Mouse (Mus musculus) lung, postnatal 0 days (tissue): ENCODE measurements around the gene Hspbap1. TPM values are rescaled to one million over a fixed set of nuclear protein-coding genes. Genes with fewer than 3 reads are reported as not detected.

Source experiments
- ATAC-seq: fragments of 200-750 bp; cut with Nextera tagmentation; 2 replicates; pipeline ENCODE4 v1.8.0; 2017; ENCODE audit warnings: moderate library complexity
- DNase-seq: peaks from one replicate; pipeline ENCODE4 v3.0.0-alpha.2; 2016; ENCODE audit warnings: low spot score
- H3K27ac ChIP-seq: fragments of 300-500 bp; sonication (generic); 2 replicates; pipeline ENCODE4 v1.5.1; 2014; ENCODE audit warnings: antibody characterized with exemption, mild to moderate bottlenecking, low read length, mixed read lengths
- H3K27me3 ChIP-seq: fragments of 300-500 bp; sonication (generic); replicated peaks from 2 replicates; pipeline ENCODE4 v1.6.1; 2014; ENCODE audit warnings: low read length, mixed read lengths; ENCODE audit not compliant: insufficient read depth
- H3K36me3 ChIP-seq: fragments of 300-500 bp; sonication (generic); 2 replicates; pipeline ENCODE4 v1.6.1; 2014; ENCODE audit warnings: low read length, mixed read lengths; ENCODE audit not compliant: insufficient read depth
- H3K4me1 ChIP-seq: fragments of 300-500 bp; sonication (generic); 2 replicates; pipeline ENCODE4 v1.6.1; 2014; ENCODE audit warnings: antibody characterized with exemption, low read depth, low read length, mixed read lengths; ENCODE audit not compliant: insufficient read depth
- H3K4me2 ChIP-seq: fragments of 300-500 bp; sonication (generic); replicated peaks from 2 replicates; pipeline ENCODE4 v1.6.1; 2014; ENCODE audit warnings: low read depth, mild to moderate bottlenecking, low read length, moderate library complexity, mixed read lengths
- H3K4me3 ChIP-seq: fragments of 300-500 bp; sonication (generic); 2 replicates; pipeline ENCODE4 v1.5.1; 2014; ENCODE audit warnings: low read depth, low read length
- H3K9ac ChIP-seq: fragments of 300-500 bp; sonication (generic); replicated peaks from 2 replicates; pipeline ENCODE4 v1.6.1; 2014; ENCODE audit warnings: low read depth, mild to moderate bottlenecking
- H3K9me3 ChIP-seq: fragments of 300-500 bp; sonication (generic); 2 replicates; pipeline ENCODE4 v1.6.1; 2016; ENCODE audit warnings: low read length, mixed read lengths
- CTCF ChIP-seq: IDR thresholded peaks from 2 replicates; pipeline ENCODE4 v1.5.1; 2016; ENCODE audit warnings: antibody characterized with exemption, mild to moderate bottlenecking
- EP300 ChIP-seq: IDR thresholded peaks from 2 replicates; pipeline ENCODE4 v1.6.1; 2016; ENCODE audit warnings: antibody characterized with exemption, mild to moderate bottlenecking, control low read depth
- WGBS: fragments of 180-500 bp; shearing (Covaris S2); extraction: QIAGEN DNeasy Blood & Tissue Kit; methylation state at CpG from one replicate; pipeline ENCODE4 v1.1.7; 2014; 5-methylcytosine and 5-hydroxymethylcytosine counted together
- polyA plus RNA-seq: library from polyadenylated mRNA; unstranded; fragments of >200 nt; fragmentation: Nextera tagmentation; extraction: Ambion mirVana; gene quantifications from 2 replicates; pipeline ENCODE4 v1.2.1, GENCODE M21; 2015

The Hspbap1 gene
- polyA plus RNA-seq, 1 experiment from 2014 or later, result 9.3 TPM

- peaks cover 4% of the 10 kb centered on the region; the same call in 1 of the 2 replicates for H3K4me1 ChIP-seq
Measured at GRCm38 (mm10) chr16:35756697-35757096, 13.5 kb upstream of the Hspbap1 start.

GRCm38 (mm10) chr16:35759401-35759800 is 10.8 kb upstream of the Hspbap1 start:
- WGBS, result 85% methylated on average over 5 of the region's 5 CpGs
- H3K4me3 ChIP-seq, result no peak overlapping the region
- TF ChIP-seq EP300, result no peak
- TF ChIP-seq CTCF, result no peak
- no peaks in the 10 kb centered on the region for H3K27me3 ChIP-seq
- H3K27ac ChIP-seq, result no peak overlapping the region
- H3K4me2 ChIP-seq, result no peak overlapping the region
- H3K36me3 ChIP-seq, result no peaks in the 10 kb centered on the region
- peaks cover 4% of the 10 kb centered on the region; the same call in 1 of the 2 replicates for H3K4me1 ChIP-seq
- no peak overlapping the region for H3K9ac ChIP-seq
- no peak for DNase-seq
- ATAC-seq, result no peak
- H3K9me3 ChIP-seq, result no peaks in the 10 kb centered on the region

More at GRCm38 (mm10) chr16:35756697-35757096, 13.5 kb upstream of the Hspbap1 start:
- H3K27ac ChIP-seq, result no peak overlapping the region
- 87% methylated on average over 9 of the region's 9 CpGs for WGBS
- ATAC-seq (no peak), DNase-seq (no peak)
- no peaks in the 10 kb centered on the region for H3K36me3 ChIP-seq
- no peak overlapping the region for H3K4me2 ChIP-seq
- no peak overlapping the region for H3K4me3 ChIP-seq
- no peaks in the 10 kb centered on the region for H3K9me3 ChIP-seq
- no peak overlapping the region for H3K9ac ChIP-seq
- no peaks in the 10 kb centered on the region for H3K27me3 ChIP-seq
- TF ChIP-seq EP300, result no peak
- TF ChIP-seq CTCF, result no peak

- TF ChIP-seq EP300 (no peak), CTCF (no peak)
- no peak overlapping the region for H3K4me2 ChIP-seq
- H3K27me3 ChIP-seq, result no peaks in the 10 kb centered on the region
- H3K4me1 ChIP-seq, result no peaks in the 10 kb centered on the region
- DNase-seq (no peak), ATAC-seq (no peak)
- 78% methylated on average over 10 of the region's 11 CpGs for WGBS
- no peak overlapping the region for H3K9ac ChIP-seq
- H3K36me3 ChIP-seq, result no peaks in the 10 kb centered on the region
- no peak overlapping the region for H3K4me3 ChIP-seq
- H3K9me3 ChIP-seq, result no peaks in the 10 kb centered on the region
- H3K27ac ChIP-seq, result no peak overlapping the region
Measured at GRCm38 (mm10) chr16:35763590-35764296, 6.4 kb upstream of the Hspbap1 start.

DNA sequence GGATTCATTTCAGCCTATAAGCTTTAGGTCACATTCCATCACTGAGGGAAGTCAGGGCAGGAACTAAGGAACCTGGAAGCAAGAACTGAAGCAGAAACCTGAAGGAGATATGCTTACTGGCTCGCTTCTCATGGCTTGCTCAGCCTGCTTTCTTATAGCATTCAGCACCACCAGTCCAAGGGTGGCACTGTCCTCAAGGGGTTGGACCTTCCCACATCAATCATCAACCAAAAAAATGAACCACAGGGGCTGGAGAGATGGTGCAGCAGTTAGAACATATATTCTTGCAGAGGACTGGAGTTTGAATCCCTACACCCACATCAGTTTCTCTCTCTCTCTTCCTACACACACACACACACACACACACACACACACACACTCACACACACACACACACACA is 5.2 kb upstream of the Hspbap1 start:
- Histone ChIP-seq H3K27me3 (no peaks in the 10 kb centered on the region), H3K27ac (no peak overlapping the region), H3K4me3 (no peak overlapping the region), H3K9ac (no peak overlapping the region), H3K36me3 (no peaks in the 10 kb centered on the region), H3K9me3 (no peaks in the 10 kb centered on the region), H3K4me2 (no peak overlapping the region), H3K4me1 (no peaks in the 10 kb centered on the region)
- DNase-seq, result no peak
- ATAC-seq, result no peak
- 71% methylated on average over 1 of the region's 1 CpGs for WGBS
- TF ChIP-seq CTCF (no peak), EP300 (no peak)

- Histone ChIP-seq H3K4me2 (no peak overlapping the region), H3K9ac (no peak overlapping the region), H3K4me3 (no peak overlapping the region), H3K27me3 (no peaks in the 10 kb centered on the region), H3K27ac (no peak overlapping the region), H3K36me3 (no peaks in the 10 kb centered on the region), H3K4me1 (no peaks in the 10 kb centered on the region), H3K9me3 (no peaks in the 10 kb centered on the region)
- 64% methylated on average over 2 of the region's 2 CpGs for WGBS
- TF ChIP-seq CTCF (no peak), EP300 (no peak)
- DNase-seq (no peak), ATAC-seq (no peak)
Measured at GRCm38 (mm10) chr16:35765449-35765848, 4.7 kb upstream of the Hspbap1 start.

DNA sequence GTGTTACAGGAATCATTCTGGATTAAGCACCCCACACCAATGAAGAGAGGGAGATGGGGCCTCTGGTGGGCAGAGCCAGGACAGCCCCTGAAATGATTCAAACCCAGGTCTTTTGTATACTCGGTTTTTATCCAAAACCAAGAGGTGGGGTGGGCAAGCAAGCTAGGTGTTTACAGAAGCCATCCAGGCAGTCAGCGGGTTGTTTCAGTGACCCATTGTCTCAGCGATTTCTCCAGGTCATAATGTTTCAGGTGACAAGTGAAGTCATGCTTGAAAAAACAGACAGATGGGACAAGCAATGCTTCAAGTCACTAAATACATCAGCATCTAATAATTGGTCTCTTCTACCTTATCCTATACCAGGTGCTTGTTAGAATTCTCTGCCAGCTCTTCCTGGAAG is 3.8 kb upstream of the Hspbap1 start:
- 74% methylated on average over 3 of the region's 3 CpGs for WGBS
- DNase-seq (no peak), ATAC-seq (no peak)
- no peak overlapping the region for H3K4me3 ChIP-seq
- no peak for TF ChIP-seq CTCF
- TF ChIP-seq EP300, result no peak
- H3K27me3 ChIP-seq, result no peaks in the 10 kb centered on the region
- H3K4me1 ChIP-seq, result 0 out of 2 replicates have a peak, but pooled peaks cover 4% of the 10 kb centered on the region
- no peaks in the 10 kb centered on the region for H3K36me3 ChIP-seq
- no peak overlapping the region for H3K4me2 ChIP-seq
- no peak overlapping the region for H3K9ac ChIP-seq
- H3K9me3 ChIP-seq, result no peaks in the 10 kb centered on the region
- no peak overlapping the region for H3K27ac ChIP-seq

- WGBS, result 23% methylated on average over 6 of the region's 6 CpGs
- DNase-seq (no peak), ATAC-seq (no peak)
- Histone ChIP-seq H3K9me3 (no peaks in the 10 kb centered on the region), H3K9ac (peak overlapping the region; percentile 69), H3K27me3 (no peaks in the 10 kb centered on the region), H3K4me3 (peak overlapping the region; percentile 85), H3K27ac (no peak overlapping the region), H3K4me2 (peak overlapping the region; percentile 91), H3K4me1 (0 out of 2 replicates have a peak, but pooled peaks cover 4% of the 10 kb centered on the region), H3K36me3 (no peaks in the 10 kb centered on the region)
- TF ChIP-seq EP300, result no peak
- no peak for TF ChIP-seq CTCF
Measured at GRCm38 (mm10) chr16:35768469-35768784, 1.7 kb upstream of the Hspbap1 start.
